Mouse (Mus musculus) urinary bladder, postnatal 36 days (tissue): ENCODE results near the gene Gja1.

Experiments used
- DNase-seq, 2 experiments: peaks; one replicate each; pipeline ENCODE4 v3.0.0; 2022; ENCODE audit warnings: low spot score in 2 of 2, mixed read lengths in 1 of 2

Gja1 gene

GRCm38 (mm10) chr10:56415894-56416570 is 38.9 kb downstream of the Gja1 start:
- peak in 1 of 2 experiments; percentile 3 for DNase-seq

- DNase-seq: no peak
Measured at GRCm38 (mm10) chr10:56422518-56422917, 45.4 kb downstream of the Gja1 start.

- DNase-seq: peak in 1 of 2 experiments; percentile 4
Measured at GRCm38 (mm10) chr10:56425016-56425798, 48.1 kb downstream of the Gja1 start.

GRCm38 (mm10) chr10:56426369-56426768 is 49.2 kb downstream of the Gja1 start:
- DNase-seq: no peak

- DNase-seq: no peak
Measured at GRCm38 (mm10) chr10:56427382-56427781, 50.3 kb downstream of the Gja1 start.

GRCm38 (mm10) chr10:56427827-56428226 is 50.7 kb downstream of the Gja1 start:
- no peak for DNase-seq

- no peak for DNase-seq
Measured at GRCm38 (mm10) chr10:56429011-56429410, 51.9 kb downstream of the Gja1 start.

GRCm38 (mm10) chr10:56431600-56432389 is 54.7 kb downstream of the Gja1 start:
- no peak for DNase-seq

- no peak for DNase-seq
Measured at GRCm38 (mm10) chr10:56432390-56432709, 55.2 kb downstream of the Gja1 start.

GRCm38 (mm10) chr10:56437290-56437689 is 60.2 kb downstream of the Gja1 start:
- peak in 1 of 2 experiments; percentile 25 for DNase-seq

GRCm38 (mm10) chr10:56439638-56440037 is 62.5 kb downstream of the Gja1 start:
- DNase-seq: no peak

GRCm38 (mm10) chr10:56444457-56444856 is 67.3 kb downstream of the Gja1 start:
- DNase-seq: no peak

- no peak for DNase-seq
Measured at GRCm38 (mm10) chr10:56449030-56449429, 71.9 kb downstream of the Gja1 start.
